Mouse (Mus musculus) forebrain, postnatal 0 days (tissue): ENCODE data around the gene Ticam1. TPM values are rescaled to one million over a fixed set of nuclear protein-coding genes. Genes with fewer than 3 reads are reported as not detected.

Experiments used
- ATAC-seq: fragments of 200-750 bp; cut with Nextera tagmentation; 2 replicates; pipeline ENCODE4 v1.8.0; 2017; ENCODE audit warnings: mild to moderate bottlenecking, moderate library complexity
- DNase-seq: peaks from one replicate; pipeline ENCODE4 v3.0.0-alpha.2; 2015
- H3K27ac ChIP-seq: fragments of 300-500 bp; sonication (generic); 2 replicates; pipeline ENCODE4 v1.5.1; 2014; ENCODE audit warnings: low read depth, mild to moderate bottlenecking, antibody characterized with exemption, low read length, moderate library complexity, mixed read lengths
- H3K27me3 ChIP-seq: fragments of 300-500 bp; sonication (generic); 2 replicates; pipeline ENCODE4 v1.6.1; 2014; ENCODE audit warnings: mild to moderate bottlenecking, low read length, mixed read lengths; ENCODE audit not compliant: insufficient read depth
- H3K36me3 ChIP-seq: fragments of 300-500 bp; sonication (generic); 2 replicates; pipeline ENCODE4 v1.6.1; 2014; ENCODE audit warnings: mild to moderate bottlenecking, moderate library complexity; ENCODE audit not compliant: insufficient read depth
- H3K4me1 ChIP-seq: fragments of 300-500 bp; sonication (generic); 2 replicates; pipeline ENCODE4 v1.6.1; 2014; ENCODE audit warnings: antibody characterized with exemption; ENCODE audit not compliant: insufficient read depth
- H3K4me2 ChIP-seq: fragments of 300-500 bp; sonication (generic); 2 replicates; pipeline ENCODE4 v1.6.1; 2014; ENCODE audit warnings: low read depth, mild to moderate bottlenecking, moderate library complexity
- H3K4me3 ChIP-seq: fragments of 300-500 bp; sonication (generic); 2 replicates; pipeline ENCODE4 v1.5.1; 2014; ENCODE audit warnings: low read depth, low read length, mixed read lengths
- H3K9ac ChIP-seq: fragments of 300-500 bp; sonication (generic); 2 replicates; pipeline ENCODE4 v1.6.1; 2014; ENCODE audit warnings: mild to moderate bottlenecking
- H3K9me3 ChIP-seq: fragments of 300-500 bp; sonication (generic); 2 replicates; pipeline ENCODE4 v1.6.1; 2016; ENCODE audit warnings: low read length
- CTCF ChIP-seq: sonication (generic); IDR thresholded peaks from 2 replicates; pipeline ENCODE4 v1.5.1; 2016; ENCODE audit warnings: antibody characterized with exemption, control low read depth, low read depth
- WGBS: fragments of 180-500 bp; shearing (Covaris S2); extraction: QIAGEN DNeasy Blood & Tissue Kit; methylation state at CpG from one replicate; pipeline ENCODE4 v1.1.7; 2014; 5-methylcytosine and 5-hydroxymethylcytosine counted together
- polyA plus RNA-seq: library from polyadenylated mRNA; unstranded; fragments of >200 nt; fragmentation: Nextera tagmentation; extraction: Ambion mirVana; gene quantifications from 2 replicates; pipeline ENCODE4 v1.2.1, GENCODE M21; 2015
- total RNA-seq: library from RNA; depleted of rRNA; stranded (reverse); fragments of >200 nt; gene quantifications from 2 replicates; pipeline ENCODE4 v1.2.3, GENCODE M21; 2014

The Ticam1 gene
- total and polyA plus RNA-seq, 2 experiments from 2014 or later = 1.5 to 2.5 TPM

DNA sequence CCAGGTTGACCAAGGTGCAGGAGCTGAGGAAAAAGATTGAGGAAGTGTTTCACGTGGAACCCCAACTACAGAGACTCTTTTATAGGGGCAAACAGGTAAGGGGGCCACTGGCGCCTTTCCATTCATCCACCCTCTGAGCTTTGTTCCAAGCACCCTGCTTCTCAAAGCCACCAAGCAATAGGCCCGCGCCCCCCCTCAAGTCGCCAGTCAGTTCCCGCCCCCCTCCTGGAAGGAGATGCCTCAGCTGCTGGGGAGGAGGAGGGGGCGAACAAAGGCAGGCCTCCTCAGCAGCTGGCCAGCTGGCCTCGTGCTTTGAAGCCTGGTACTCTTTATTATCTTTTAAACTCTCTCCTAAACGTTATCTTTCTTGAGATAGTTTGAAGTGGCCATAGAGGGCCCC, 28.6 kb upstream of the Ticam1 start:
- no peaks in the 10 kb centered on the region for H3K36me3 ChIP-seq
- 27% methylated on average over 9 of the region's 9 CpGs for WGBS
- H3K4me2 ChIP-seq = 0 out of 2 replicates have a peak overlapping the region, but pooled peaks have one; percentile 68
- no peaks in the 10 kb centered on the region for H3K9me3 ChIP-seq
- no peak overlapping the region for H3K27ac ChIP-seq
- peaks cover 7% of the 10 kb centered on the region; the same call in 1 of the 2 replicates for H3K4me1 ChIP-seq
- no peak overlapping the region for H3K4me3 ChIP-seq
- DNase-seq (no peak), ATAC-seq (no peak)
- no peak for TF ChIP-seq CTCF
- H3K27me3 ChIP-seq = no peaks in the 10 kb centered on the region
- no peak overlapping the region for H3K9ac ChIP-seq

GRCm38 (mm10) chr17:56304718-56305117, 28.1 kb upstream of the Ticam1 start:
- no peak overlapping the region; the same call in 1 of the 2 replicates for H3K9ac ChIP-seq
- H3K4me3 ChIP-seq = peak overlapping the region; percentile 56
- H3K27ac ChIP-seq = no peak overlapping the region
- WGBS = 11% methylated on average over 11 of the region's 11 CpGs
- no peak for TF ChIP-seq CTCF
- H3K4me1 ChIP-seq = peaks cover 7% of the 10 kb centered on the region; the same call in 1 of the 2 replicates
- no peaks in the 10 kb centered on the region for H3K36me3 ChIP-seq
- ATAC-seq (no peak), DNase-seq (no peak)
- peak overlapping the region; percentile 68 for H3K4me2 ChIP-seq
- H3K27me3 ChIP-seq = no peaks in the 10 kb centered on the region
- no peaks in the 10 kb centered on the region for H3K9me3 ChIP-seq

DNA sequence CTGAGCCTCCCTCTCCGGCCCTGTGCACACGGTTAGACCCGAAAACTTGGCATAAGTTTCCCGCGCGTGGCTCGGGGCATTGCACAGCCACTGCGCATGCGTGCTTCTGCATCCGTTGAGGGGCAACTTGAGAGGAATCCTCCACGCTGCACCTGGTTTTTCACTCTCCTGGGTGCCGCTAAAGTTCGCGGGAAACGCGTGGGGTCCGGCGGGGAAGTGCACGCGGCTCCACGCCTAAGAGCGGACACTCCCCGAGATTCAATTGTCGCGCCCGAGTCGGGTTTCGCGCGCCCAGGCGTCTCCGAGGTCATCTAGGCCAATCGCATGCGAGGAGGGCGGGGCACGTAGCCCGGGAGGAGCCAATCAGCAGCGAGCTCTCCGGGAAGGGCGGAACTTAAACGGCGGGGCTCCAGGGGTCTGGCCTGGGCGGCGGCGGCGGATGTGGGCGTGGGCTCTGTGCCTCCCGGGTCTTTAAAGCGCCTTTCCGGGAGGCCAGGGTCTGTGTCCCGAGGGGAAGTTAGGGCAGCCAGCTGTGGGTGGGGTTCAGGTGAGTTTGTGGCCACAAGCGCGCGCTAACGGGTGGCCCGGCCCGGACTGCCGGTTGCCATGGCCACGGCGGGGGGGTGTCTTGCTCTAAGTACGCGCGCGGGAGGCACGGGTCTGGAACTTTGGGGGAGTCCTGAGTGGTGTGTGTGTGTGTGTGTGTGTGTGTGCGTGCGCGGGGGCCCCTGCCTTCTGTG, 27.4 kb upstream of the Ticam1 start:
- DNase-seq (peak; percentile 95), ATAC-seq (peak; percentile 99)
- peak overlapping the region; percentile 56 for H3K4me3 ChIP-seq
- WGBS = 3% methylated on average over 68 of the region's 68 CpGs
- H3K4me1 ChIP-seq = peaks cover 7% of the 10 kb centered on the region; the same call in 1 of the 2 replicates
- H3K9me3 ChIP-seq = no peaks in the 10 kb centered on the region
- TF ChIP-seq CTCF = no peak
- no peaks in the 10 kb centered on the region for H3K36me3 ChIP-seq
- H3K27ac ChIP-seq = no peak overlapping the region
- peak overlapping the region; percentile 29 for H3K9ac ChIP-seq
- H3K27me3 ChIP-seq = no peaks in the 10 kb centered on the region
- H3K4me2 ChIP-seq = peak overlapping the region; percentile 68

GRCm38 (mm10) chr17:56303160-56303846, 26.7 kb upstream of the Ticam1 start, which contains the start of gene Uhrf1:
Gene Uhrf1, plus strand, starts transcription at chr17:56303321.
- under 1% methylated on average over 43 of the region's 43 CpGs for WGBS
- Histone ChIP-seq H3K9me3 (no peaks in the 10 kb centered on the region), H3K4me1 (peaks cover 7% of the 10 kb centered on the region; the same call in 1 of the 2 replicates), H3K27ac (no peak within 1 kb of the TSS), H3K9ac (peak within 1 kb of the TSS; percentile 29), H3K27me3 (no peaks in the 10 kb centered on the region), H3K4me2 (peak within 1 kb of the TSS; percentile 68), H3K4me3 (peak within 1 kb of the TSS; percentile 56), H3K36me3 (no peaks in the 10 kb centered on the region)
- TF ChIP-seq CTCF = no peak
- peak; percentile 30 for ATAC-seq
- peak; percentile 45 for DNase-seq

GRCm38 (mm10) chr17:56302363-56302996, 25.9 kb upstream of the Ticam1 start:
- ATAC-seq = no peak
- Histone ChIP-seq H3K27ac (no peak overlapping the region), H3K36me3 (no peaks in the 10 kb centered on the region), H3K4me1 (peaks cover 7% of the 10 kb centered on the region; the same call in 1 of the 2 replicates), H3K4me2 (peak overlapping the region; percentile 68; the same call in 1 of the 2 replicates), H3K27me3 (no peaks in the 10 kb centered on the region), H3K9ac (no peak overlapping the region), H3K4me3 (no peak overlapping the region), H3K9me3 (no peaks in the 10 kb centered on the region)
- WGBS = 25% methylated on average over 13 of the region's 13 CpGs
- TF ChIP-seq CTCF = no peak
- DNase-seq = no peak

GRCm38 (mm10) chr17:56300186-56300585, 23.6 kb upstream of the Ticam1 start, which contains the start of gene Arrdc5:
Gene Arrdc5, minus strand, starts transcription at chr17:56300286.
- 91% methylated on average over 9 of the region's 9 CpGs for WGBS
- no peak for ATAC-seq
- H3K4me1 ChIP-seq = peaks cover 7% of the 10 kb centered on the region; the same call in 1 of the 2 replicates
- H3K36me3 ChIP-seq = no peaks in the 10 kb centered on the region
- H3K27me3 ChIP-seq = no peaks in the 10 kb centered on the region
- no peak for TF ChIP-seq CTCF
- H3K9ac ChIP-seq = no peak within 1 kb of the TSS
- no peak within 1 kb of the TSS for H3K4me2 ChIP-seq
- H3K4me3 ChIP-seq = no peak within 1 kb of the TSS
- DNase-seq = no peak
- H3K9me3 ChIP-seq = no peaks in the 10 kb centered on the region
- no peak within 1 kb of the TSS for H3K27ac ChIP-seq
